Mouse (Mus musculus): ENCODE results near the gene Hdgf. TPM values are rescaled to one million over a fixed set of nuclear protein-coding genes. Genes with fewer than 3 reads are reported as not detected.

The Hdgf gene
- total RNA-seq (2023) = 64.9 to 76.1 TPM (median 71.6 TPM) in 4 replicates

GRCm38 (mm10) chr3:87905880-87906485 lies at the start of gene Hdgf:
TSS of gene Hdgf (plus strand) at chr3:87906321.

GRCm38 (mm10) chr3:87885281-87886003 lies 20.7 kb upstream of the Hdgf start, which contains the start of gene Prcc:
TSS of gene Prcc (minus strand) at chr3:87885608.

GRCm38 (mm10) chr3:87919336-87920108 lies 13.4 kb downstream of the Hdgf start, which contains the start of gene Mrpl24:
TSS of gene Mrpl24 (plus strand) at chr3:87919506.

GRCm38 (mm10) chr3:87930078-87930795 lies 24.1 kb downstream of the Hdgf start, which contains the start of the genes Isg20l2 and Rrnad1:
TSS of gene Isg20l2 (plus strand) at chr3:87930314.
TSS of gene Rrnad1 (minus strand) at chr3:87930717.

GRCm38 (mm10) chr3:87948378-87949265 lies 42.5 kb downstream of the Hdgf start, which contains the start of gene Crabp2:
TSS of gene Crabp2 (plus strand) at chr3:87948666.

Other genes with a start within 250 kb of the Hdgf start
- gene Lrrc71, start 157.7 kb upstream of the Hdgf start, total RNA-seq (2023) = 0.38 to 0.92 TPM (median 0.46 TPM) in 3 of 4 replicates, not detected in the other
- gene Ntrk1, start 111.2 kb upstream of the Hdgf start, total RNA-seq (2023) = not detected in 4 replicates
- 0.21 to 0.24 TPM in 2 of 4 replicates, not detected in the others for gene Insrr, start 109.4 kb upstream of the Hdgf start, total RNA-seq (2023)
- gene Pear1, start 82.0 kb upstream of the Hdgf start, total RNA-seq (2023) = 21.5 to 26.1 TPM (median 23.9 TPM) in 4 replicates
- gene Sh2d2a, start 59.6 kb upstream of the Hdgf start, total RNA-seq (2023) = 25.2 to 31.8 TPM (median 27.6 TPM) in 4 replicates
- gene Prcc, start 20.7 kb upstream of the Hdgf start, total RNA-seq (2023) = 53.9 to 58.5 TPM (median 54.9 TPM) in 4 replicates
- 124 to 137 TPM (median 134 TPM) in 4 replicates for gene Mrpl24, start 13.2 kb downstream of the Hdgf start, total RNA-seq (2023)
- 62.5 to 66.0 TPM (median 64.2 TPM) in 4 replicates for gene Isg20l2, start 24.0 kb downstream of the Hdgf start, total RNA-seq (2023)
- gene Rrnad1, start 24.4 kb downstream of the Hdgf start, total RNA-seq (2023) = 28.2 to 36.3 TPM (median 31.4 TPM) in 4 replicates
- 0.63 to 2.6 TPM (median 1.7 TPM) in 4 replicates for gene Crabp2, start 42.3 kb downstream of the Hdgf start, total RNA-seq (2023)
- gene Nes, start 64.8 kb downstream of the Hdgf start, total RNA-seq (2023) = not detected in 4 replicates
- not detected in 4 replicates for gene Bcan, start 93.9 kb downstream of the Hdgf start, total RNA-seq (2023)
- not detected in 4 replicates for gene Hapln2, start 121.3 kb downstream of the Hdgf start, total RNA-seq (2023)
- 10.8 to 17.6 TPM (median 14.2 TPM) in 4 replicates for gene Gpatch4, start 136.8 kb downstream of the Hdgf start, total RNA-seq (2023)
- 23.2 to 29.5 TPM (median 26.4 TPM) in 4 replicates for gene Naxe, start 152.2 kb downstream of the Hdgf start, total RNA-seq (2023)
- not detected in 4 replicates for gene Ttc24, start 172.0 kb downstream of the Hdgf start, total RNA-seq (2023)
- 0.15 to 0.55 TPM (median 0.42 TPM) in 4 replicates for gene Iqgap3, start 175.7 kb downstream of the Hdgf start, total RNA-seq (2023)
- 410 to 458 TPM (median 445 TPM) in 4 replicates for gene Mef2d, start 236.1 kb downstream of the Hdgf start, total RNA-seq (2023)